Mouse (Mus musculus) embryonic facial prominence, embryonic 14.5 days (tissue): ENCODE data around the gene 2410137M14Rik. TPM values are rescaled to one million over a fixed set of nuclear protein-coding genes. Genes with fewer than 3 reads are reported as not detected.
A peak's percentile ranks its signal among the peaks of the same experiment; 100 is the strongest.

Source experiments
- ATAC-seq: fragments of 200-750 bp; cut with Nextera tagmentation; 2 replicates; pipeline ENCODE4 v1.8.0; 2017; ENCODE audit warnings: low read depth, moderate number of reproducible peaks, moderate TSS enrichment
- DNase-seq: peaks from one replicate; pipeline ENCODE4 v3.0.0-alpha.2; 2015; ENCODE audit warnings: low spot score
- H3K27ac ChIP-seq: fragments of 300-500 bp; sonication (generic); replicated peaks from 2 replicates; pipeline ENCODE4 v1.5.1; 2014; ENCODE audit warnings: low read depth, mild to moderate bottlenecking, low read length, moderate library complexity
- H3K27me3 ChIP-seq: fragments of 300-500 bp; sonication (generic); replicated peaks from 2 replicates; pipeline ENCODE4 v1.6.1; 2014; ENCODE audit warnings: low read length; ENCODE audit not compliant: control insufficient read depth, insufficient read depth
- H3K36me3 ChIP-seq: fragments of 300-500 bp; sonication (generic); 2 replicates; pipeline ENCODE4 v1.6.1; 2014; ENCODE audit warnings: low read length, mixed read lengths; ENCODE audit not compliant: control insufficient read depth, insufficient read depth
- H3K4me1 ChIP-seq: fragments of 300-500 bp; sonication (generic); 2 replicates; pipeline ENCODE4 v1.6.1; 2014; ENCODE audit warnings: antibody characterized with exemption, low read length; ENCODE audit not compliant: control insufficient read depth, insufficient read depth
- H3K4me2 ChIP-seq: fragments of 300-500 bp; sonication (generic); 2 replicates; pipeline ENCODE4 v1.6.1; 2014; ENCODE audit warnings: low read depth, mild to moderate bottlenecking, low read length, moderate library complexity, mixed read lengths
- H3K4me3 ChIP-seq: fragments of 300-500 bp; sonication (generic); 2 replicates; pipeline ENCODE4 v1.5.1; 2014; ENCODE audit warnings: low read depth, mild to moderate bottlenecking, low read length
- H3K9ac ChIP-seq: fragments of 300-500 bp; sonication (generic); 2 replicates; pipeline ENCODE4 v1.6.1; 2014; ENCODE audit warnings: low read depth, mild to moderate bottlenecking, low read length, moderate library complexity, mixed read lengths
- H3K9me3 ChIP-seq: fragments of 300-500 bp; sonication (generic); 2 replicates; pipeline ENCODE4 v1.6.1; 2016; ENCODE audit warnings: low read length; ENCODE audit not compliant: control insufficient read depth
- WGBS: fragments of 180-500 bp; shearing (Covaris S2); extraction: QIAGEN DNeasy Blood & Tissue Kit; methylation state at CpG from one replicate; pipeline ENCODE4 v1.1.7; 2014; 5-methylcytosine and 5-hydroxymethylcytosine counted together
- polyA plus RNA-seq: library from polyadenylated mRNA; unstranded; fragments of >200 nt; fragmentation: Nextera tagmentation; extraction: Ambion mirVana; gene quantifications from 2 replicates; pipeline ENCODE4 v1.2.1, GENCODE M21; 2014

2410137M14Rik gene
- polyA plus RNA-seq, 1 experiment from 2014 or later = not detected

DNA sequence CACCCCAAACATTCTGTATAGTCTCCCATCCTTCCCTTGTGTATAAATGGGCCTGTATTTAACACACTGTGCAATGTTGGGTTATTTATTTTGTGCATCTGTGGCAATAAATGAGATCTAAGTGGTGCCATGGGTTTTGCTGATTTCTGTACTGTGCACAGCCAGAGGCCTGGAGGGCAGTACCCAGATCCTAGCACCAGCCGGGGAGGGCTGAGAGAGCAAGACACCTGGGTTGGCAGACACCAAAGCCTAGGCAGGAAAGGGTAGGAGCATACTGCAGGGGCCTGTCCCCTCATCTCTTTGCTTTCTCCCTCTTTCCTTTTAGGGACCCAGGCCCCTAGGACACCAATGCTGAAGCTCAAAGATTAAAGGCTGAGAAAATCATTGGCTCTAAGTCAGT, 32.8 kb downstream of the 2410137M14Rik start:
- H3K4me1 ChIP-seq = peaks cover 11% of the 10 kb centered on the region

DNA sequence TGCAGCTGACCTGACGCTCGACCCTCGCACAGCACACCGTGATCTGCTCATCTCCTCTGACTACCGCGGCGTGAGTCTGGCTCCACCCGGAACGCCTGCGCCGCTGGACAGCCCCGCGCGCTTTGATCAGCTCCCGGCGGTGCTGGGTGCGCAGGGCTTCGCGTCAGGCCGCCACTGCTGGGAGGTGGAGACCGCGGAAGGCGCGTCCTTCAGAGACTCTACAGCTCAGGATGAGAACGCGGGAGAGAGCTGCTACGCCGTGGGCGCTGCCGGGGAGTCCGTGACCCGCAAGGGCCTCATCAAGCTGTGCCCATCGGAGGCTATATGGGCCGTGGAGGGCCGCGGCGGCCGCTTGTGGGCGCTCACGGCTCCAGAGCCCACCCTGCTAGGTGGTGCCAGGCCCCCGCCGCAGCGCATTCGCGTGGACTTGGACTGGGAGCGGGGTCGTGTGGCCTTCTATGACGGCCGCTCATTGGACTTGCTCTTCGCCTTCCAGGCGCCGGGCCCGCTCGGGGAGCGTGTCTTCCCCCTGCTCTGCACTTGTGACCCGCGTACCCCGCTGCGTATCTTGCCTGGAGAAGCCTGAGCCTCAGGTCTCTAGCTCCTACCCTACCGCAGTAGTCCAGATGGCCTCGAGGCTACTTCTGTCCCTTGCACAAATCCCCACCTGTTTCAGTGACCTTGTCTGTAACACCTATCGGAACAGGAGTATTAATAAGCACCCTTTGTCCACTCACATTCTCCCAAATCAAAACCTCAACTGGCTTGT, 33.8 kb downstream of the 2410137M14Rik start:
- Histone ChIP-seq H3K9ac (peak overlapping the region; percentile 76), H3K4me1 (peaks cover 11% of the 10 kb centered on the region), H3K27me3 (peaks cover 45% of the 10 kb centered on the region), H3K36me3 (peaks cover 11% of the 10 kb centered on the region; the same call in 1 of the 2 replicates), H3K4me2 (peak overlapping the region; percentile 98), H3K4me3 (peak overlapping the region; percentile 52), H3K9me3 (no peaks in the 10 kb centered on the region), H3K27ac (no peak overlapping the region)
- ATAC-seq (peak; percentile 39), DNase-seq (peak; percentile 49)
- WGBS = 1% methylated on average over 60 of the region's 62 CpGs

More for the DNA sequence above, 32.8 kb downstream of the 2410137M14Rik start:
- Histone ChIP-seq H3K27me3 (peaks cover 35% of the 10 kb centered on the region), H3K27ac (no peak overlapping the region), H3K9ac (no peak overlapping the region), H3K4me2 (no peak overlapping the region), H3K9me3 (no peaks in the 10 kb centered on the region), H3K4me3 (no peak overlapping the region), H3K36me3 (peaks cover 11% of the 10 kb centered on the region; the same call in 1 of the 2 replicates)
- 79% methylated on average over 1 of the region's 1 CpGs for WGBS
- DNase-seq = no peak
- no peak for ATAC-seq

DNA sequence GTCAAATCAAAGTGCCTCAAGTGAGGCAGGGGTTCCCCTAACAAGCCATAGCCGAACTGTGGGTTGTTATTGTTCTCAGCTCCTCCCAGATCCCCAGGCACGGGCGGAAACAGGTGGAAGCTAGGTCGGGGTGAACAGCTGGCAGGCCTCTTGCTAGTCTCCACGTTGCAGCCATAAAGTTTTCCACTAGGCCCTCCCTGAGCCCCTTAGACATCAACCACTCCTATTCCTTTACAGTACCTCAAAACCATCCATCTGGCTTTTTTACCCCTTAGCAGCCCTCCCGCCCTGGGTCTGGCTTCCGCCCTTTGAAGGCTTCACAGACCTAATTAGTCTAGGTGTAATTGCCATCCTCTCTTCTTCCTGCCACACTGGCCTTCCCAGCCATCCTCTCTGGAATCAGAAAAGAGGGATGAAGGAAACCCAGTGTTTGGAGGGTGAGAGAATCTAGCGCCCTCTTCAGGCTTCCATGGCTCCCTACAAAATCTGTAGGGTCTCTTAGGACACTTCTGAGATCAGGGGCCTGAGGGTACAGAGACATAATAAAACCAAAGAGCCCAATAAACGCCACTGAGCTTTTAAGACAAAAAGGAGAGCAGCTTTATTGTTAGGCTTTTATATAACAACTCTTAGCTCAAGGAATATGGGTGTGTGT, 36.8 kb downstream of the 2410137M14Rik start:
- Histone ChIP-seq H3K9ac (no peak overlapping the region), H3K9me3 (no peaks in the 10 kb centered on the region), H3K4me2 (no peak overlapping the region), H3K36me3 (peaks cover 8% of the 10 kb centered on the region; the same call in 1 of the 2 replicates), H3K27me3 (peaks cover 67% of the 10 kb centered on the region), H3K4me1 (peaks cover 6% of the 10 kb centered on the region; the same call in 1 of the 2 replicates), H3K4me3 (no peak overlapping the region), H3K27ac (no peak overlapping the region)
- WGBS = 18% methylated on average over 9 of the region's 9 CpGs
- no peak for ATAC-seq
- peak; percentile 50 for DNase-seq

DNA sequence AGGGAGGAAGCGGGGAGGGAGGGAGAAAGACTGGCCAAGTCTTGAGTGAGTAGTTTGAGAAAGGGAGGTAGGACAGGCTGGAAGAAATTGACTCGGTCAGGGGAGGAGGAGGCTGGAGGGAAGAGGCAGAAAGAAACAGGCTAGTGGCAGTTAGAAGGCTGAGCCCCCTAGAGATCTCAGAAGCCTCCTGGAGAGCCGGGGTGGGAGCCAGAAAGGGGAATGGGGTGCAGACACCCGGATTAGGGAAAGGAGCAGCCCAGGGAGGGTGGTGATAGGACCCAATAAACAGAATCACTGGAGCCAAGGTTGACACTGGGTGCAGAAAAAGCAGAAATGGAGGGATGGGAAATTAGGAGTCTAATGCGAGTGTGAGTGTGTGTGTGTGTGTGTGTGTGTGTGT, 37.3 kb downstream of the 2410137M14Rik start:
- DNase-seq (no peak), ATAC-seq (no peak)
- H3K9ac ChIP-seq = no peak overlapping the region
- 20% methylated on average over 5 of the region's 5 CpGs for WGBS
- peaks cover 70% of the 10 kb centered on the region for H3K27me3 ChIP-seq
- no peaks in the 10 kb centered on the region for H3K9me3 ChIP-seq
- peak overlapping the region; percentile 70; the same call in 1 of the 2 replicates for H3K4me2 ChIP-seq
- peaks cover 2% of the 10 kb centered on the region; the same call in 1 of the 2 replicates for H3K36me3 ChIP-seq
- no peak overlapping the region for H3K27ac ChIP-seq
- peak overlapping the region; percentile 45; the same call in 1 of the 2 replicates for H3K4me3 ChIP-seq
- peaks cover 6% of the 10 kb centered on the region; the same call in 1 of the 2 replicates for H3K4me1 ChIP-seq

GRCm38 (mm10) chr17:36942791-36943471, 38.1 kb downstream of the 2410137M14Rik start, which contains the start of gene Rnf39:
Rnf39 (plus strand) TSS chr17:36942918.
- peak within 1 kb of the TSS; percentile 49 for H3K9ac ChIP-seq
- H3K9me3 ChIP-seq = no peaks in the 10 kb centered on the region
- no peaks in the 10 kb centered on the region for H3K36me3 ChIP-seq
- peak within 1 kb of the TSS; percentile 45 for H3K4me3 ChIP-seq
- peaks cover 70% of the 10 kb centered on the region for H3K27me3 ChIP-seq
- H3K4me2 ChIP-seq = peak within 1 kb of the TSS; percentile 70
- ATAC-seq (no peak; the same call in 1 of the 2 replicates), DNase-seq (no peak)
- peaks cover 6% of the 10 kb centered on the region; the same call in 1 of the 2 replicates for H3K4me1 ChIP-seq
- WGBS = 3% methylated on average over 42 of the region's 59 CpGs
- no peak within 1 kb of the TSS for H3K27ac ChIP-seq

DNA sequence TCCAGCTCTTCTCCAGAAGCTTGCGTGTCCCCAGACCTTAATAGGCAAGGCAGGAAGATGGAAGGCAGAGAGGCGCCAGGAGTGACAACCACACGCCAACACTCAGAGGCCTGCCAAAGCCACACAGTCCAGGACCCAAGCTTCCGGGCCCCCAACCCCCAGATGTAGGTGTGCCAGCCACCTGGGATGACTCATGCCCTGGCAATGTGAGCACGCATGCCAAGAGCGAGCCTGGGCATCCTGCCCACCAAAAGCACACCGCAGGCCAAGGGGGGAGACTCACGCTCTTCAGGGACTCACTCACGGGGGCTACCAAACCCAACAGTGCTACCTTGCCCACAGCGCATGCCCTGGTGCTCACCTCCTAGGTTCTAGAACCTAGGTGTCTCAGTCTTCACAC, 38.6 kb downstream of the 2410137M14Rik start:
- no peak overlapping the region for H3K9ac ChIP-seq
- DNase-seq (peak; percentile 62), ATAC-seq (peak; percentile 45)
- no peaks in the 10 kb centered on the region for H3K36me3 ChIP-seq
- H3K4me2 ChIP-seq = peak overlapping the region; percentile 70
- H3K4me1 ChIP-seq = peaks cover 1% of the 10 kb centered on the region; the same call in 1 of the 2 replicates
- H3K27ac ChIP-seq = no peak overlapping the region
- H3K9me3 ChIP-seq = no peaks in the 10 kb centered on the region
- H3K4me3 ChIP-seq = peak overlapping the region; percentile 45
- 38% methylated on average over 7 of the region's 10 CpGs for WGBS
- peaks cover 70% of the 10 kb centered on the region for H3K27me3 ChIP-seq

- DNase-seq (no peak), ATAC-seq (no peak)
- Histone ChIP-seq H3K27me3 (peaks cover 33% of the 10 kb centered on the region), H3K9ac (no peak overlapping the region), H3K4me1 (no peaks in the 10 kb centered on the region), H3K4me2 (no peak overlapping the region), H3K4me3 (no peak overlapping the region), H3K9me3 (no peaks in the 10 kb centered on the region), H3K27ac (no peak overlapping the region), H3K36me3 (no peaks in the 10 kb centered on the region)
- 79% methylated on average over 2 of the region's 2 CpGs for WGBS
Observed at GRCm38 (mm10) chr17:36938056-36938455, 43.0 kb downstream of the 2410137M14Rik start.

DNA sequence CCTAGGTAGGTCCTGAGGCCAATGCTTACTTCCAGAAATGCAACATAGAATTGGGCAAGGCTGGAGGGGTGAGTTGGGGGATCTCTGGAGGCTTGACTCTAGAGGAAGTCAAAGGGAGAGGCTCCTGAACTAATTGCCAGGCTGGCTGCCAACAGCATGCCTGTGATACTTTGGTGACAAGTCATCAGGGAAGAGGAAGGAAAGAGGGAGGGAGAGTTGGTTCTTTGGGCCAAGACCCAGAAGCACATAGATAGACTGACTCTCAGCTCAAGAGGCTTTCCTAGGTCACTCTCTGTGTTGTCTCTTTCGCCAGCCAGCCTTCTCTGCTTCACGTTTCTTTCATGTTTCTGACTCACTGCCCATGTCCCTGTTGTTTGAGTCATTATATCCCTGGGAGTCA, 49.2 kb downstream of the 2410137M14Rik start:
- Histone ChIP-seq H3K4me3 (no peak overlapping the region), H3K36me3 (no peaks in the 10 kb centered on the region), H3K27me3 (no peaks in the 10 kb centered on the region), H3K4me1 (no peaks in the 10 kb centered on the region), H3K9me3 (no peaks in the 10 kb centered on the region), H3K9ac (no peak overlapping the region), H3K27ac (no peak overlapping the region), H3K4me2 (no peak overlapping the region)
- 67% methylated on average over 2 of the region's 2 CpGs for WGBS
- DNase-seq = no peak
- ATAC-seq = no peak
